Mouse (Mus musculus) embryo, embryonic 10 days (tissue): ENCODE measurements around the gene Acr.
A peak's percentile ranks its signal among the peaks of the same experiment; 100 is the strongest.

ENCODE experiments used
- DNase-seq: peaks from one replicate; pipeline ENCODE4 v3.0.0-alpha.2; 2015; ENCODE audit warnings: low spot score

The Acr gene

GRCm38 (mm10) chr15:89547824-89548601, 20.1 kb upstream of the Acr start:
- DNase-seq = peak; percentile 85

DNA sequence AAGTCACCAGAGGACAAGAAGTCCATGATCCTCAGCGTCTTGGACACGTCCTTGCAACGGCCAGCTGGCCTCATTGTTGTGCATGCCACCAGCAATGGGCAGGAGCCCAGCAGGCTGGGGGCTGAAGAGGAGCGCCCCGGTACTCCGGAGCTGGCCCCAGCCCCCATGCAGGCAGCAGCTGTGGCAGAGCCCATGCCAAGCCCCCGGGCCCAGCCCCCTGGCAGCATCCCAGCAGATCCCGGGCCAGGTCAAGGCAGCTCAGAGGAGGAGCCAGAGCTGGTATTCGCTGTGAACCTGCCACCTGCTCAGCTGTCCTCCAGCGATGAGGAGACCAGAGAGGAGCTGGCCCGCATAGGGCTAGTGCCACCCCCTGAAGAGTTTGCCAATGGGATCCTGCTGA, 19.3 kb upstream of the Acr start:
- peak; percentile 22 for DNase-seq

GRCm38 (mm10) chr15:89550506-89550905, 17.6 kb upstream of the Acr start:
- DNase-seq = no peak

DNA sequence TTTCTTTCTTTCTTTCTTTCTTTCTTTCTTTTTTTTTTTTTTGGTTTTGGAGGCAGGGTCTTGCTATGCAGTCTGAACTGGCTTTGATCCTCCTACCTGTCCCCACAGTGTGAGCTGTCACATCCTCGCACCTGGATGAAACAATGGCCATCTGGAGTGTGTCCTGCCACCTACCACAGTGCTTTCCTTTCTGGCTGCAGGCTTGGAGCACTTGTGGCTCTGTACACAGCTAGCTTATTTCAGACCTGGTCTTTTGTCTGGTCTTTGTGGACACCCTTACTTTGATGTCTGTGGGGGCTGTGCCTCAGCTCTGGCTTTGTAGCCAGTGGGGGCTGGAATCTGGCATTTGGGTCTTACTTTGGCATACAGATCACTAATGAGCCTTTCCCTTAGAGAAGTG, 16.4 kb upstream of the Acr start:
- no peak for DNase-seq

- DNase-seq = no peak
Measured at GRCm38 (mm10) chr15:89555591-89555990, 12.5 kb upstream of the Acr start.

DNA sequence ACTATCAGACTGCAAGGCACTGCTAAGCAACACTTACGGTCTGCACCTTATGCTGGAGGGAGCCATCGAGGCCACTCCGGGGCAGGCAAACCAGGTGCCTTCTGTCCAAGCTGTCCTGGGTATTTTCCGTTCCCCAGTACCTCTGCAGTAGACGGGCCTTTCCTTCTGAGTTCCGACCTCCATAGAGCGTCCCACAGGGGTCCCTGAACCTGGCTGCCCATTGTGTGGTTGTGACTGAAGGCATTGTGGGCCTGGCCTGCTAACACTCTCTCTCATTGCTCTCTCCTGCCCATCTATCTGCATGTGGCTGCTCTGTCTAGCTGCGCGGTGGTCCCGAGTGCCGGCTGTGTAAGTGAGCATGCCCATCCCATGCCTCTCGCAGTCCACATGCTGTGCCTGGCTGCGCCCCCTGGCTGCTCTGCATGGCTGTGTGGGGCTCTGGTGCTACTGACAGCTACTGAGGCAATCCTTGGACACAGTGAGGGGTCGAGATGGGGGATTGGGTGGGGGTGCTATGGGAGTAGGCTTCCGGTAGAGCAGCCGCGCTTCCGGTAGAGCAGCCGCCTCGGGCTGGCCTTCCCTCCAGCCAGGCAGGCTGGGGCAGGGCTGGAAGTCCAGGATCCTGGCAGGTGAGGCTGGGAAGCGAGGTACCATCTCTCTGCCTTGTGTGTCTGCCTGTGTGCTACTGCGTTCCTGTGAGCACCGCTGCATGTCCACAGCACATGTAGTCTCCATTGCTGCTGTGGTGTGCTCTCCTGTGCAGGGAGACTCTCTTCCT, 11.5 kb upstream of the Acr start:
- peak; percentile 73 for DNase-seq

- DNase-seq = no peak
Measured at GRCm38 (mm10) chr15:89557179-89557995, 10.7 kb upstream of the Acr start.

- DNase-seq = peak; percentile 40
Measured at GRCm38 (mm10) chr15:89557996-89558390, 10.1 kb upstream of the Acr start.

DNA sequence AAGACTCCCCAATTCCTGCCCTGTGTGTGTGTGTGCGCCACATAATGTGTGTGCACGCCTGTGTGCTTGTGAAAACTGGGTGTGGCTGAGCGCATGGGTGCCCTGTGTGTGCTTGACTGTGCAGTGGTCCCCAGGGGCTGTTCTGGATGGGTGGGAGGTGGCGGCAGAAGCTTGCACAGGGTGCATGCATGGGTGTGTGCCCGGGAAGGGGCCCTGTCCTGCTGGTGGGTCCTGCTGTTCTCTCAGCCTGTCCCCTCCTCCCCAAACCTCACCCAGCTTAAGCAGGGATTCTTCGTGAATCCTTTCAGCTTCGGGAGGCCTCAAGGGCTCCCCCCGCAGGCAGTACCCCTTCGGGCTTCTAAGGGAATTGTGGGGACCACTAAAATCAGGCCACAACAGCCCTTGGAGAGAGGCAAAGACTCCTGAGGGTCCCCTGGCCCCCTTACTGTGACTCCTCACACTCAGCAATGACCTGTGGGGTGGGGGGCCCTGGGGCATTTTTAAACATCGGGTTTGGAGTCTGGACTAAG, 8.9 kb upstream of the Acr start:
- DNase-seq = no peak

- no peak for DNase-seq
Measured at GRCm38 (mm10) chr15:89572147-89572546, 4.0 kb downstream of the Acr start.

DNA sequence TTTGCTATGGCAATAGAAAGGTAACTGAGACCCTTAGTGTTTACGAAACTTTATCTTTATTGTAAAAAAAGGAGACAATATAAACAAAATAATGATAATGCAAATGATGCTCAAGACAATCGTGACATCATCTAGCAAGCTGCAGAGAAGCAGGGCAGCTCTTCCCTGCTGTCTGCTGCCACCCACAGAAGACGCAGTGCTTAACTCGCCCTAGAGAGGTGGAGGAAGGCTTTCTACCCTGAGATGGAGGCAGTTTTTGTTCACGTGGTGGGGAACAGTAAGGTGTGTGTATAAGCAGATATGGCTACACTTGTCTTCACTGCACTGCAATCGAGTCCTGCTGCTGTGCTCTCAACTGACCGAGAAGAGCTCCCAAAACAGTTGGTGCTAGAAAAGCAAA, 14.4 kb downstream of the Acr start:
- no peak for DNase-seq

DNA sequence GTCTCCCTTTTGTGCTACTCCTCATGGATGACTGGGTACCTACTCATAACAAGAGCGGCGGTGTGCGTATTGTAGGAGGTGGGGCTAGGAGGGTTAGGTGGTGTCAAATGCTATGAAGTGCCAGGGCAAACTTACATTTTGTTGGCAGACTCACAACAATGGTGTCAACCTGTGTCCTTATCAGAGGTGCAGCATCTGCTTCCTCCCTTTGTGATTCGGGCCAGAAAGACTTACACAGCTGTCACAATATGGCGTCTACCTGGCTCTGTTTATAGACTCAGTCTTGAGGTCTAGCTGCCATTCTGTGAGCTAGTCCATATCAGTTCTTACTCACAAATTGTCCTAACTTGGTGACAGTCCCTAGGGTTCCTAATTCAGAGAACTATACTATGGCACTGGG, 17.0 kb downstream of the Acr start:
- no peak for DNase-seq

- DNase-seq = no peak
Measured at GRCm38 (mm10) chr15:89585631-89586030, 17.5 kb downstream of the Acr start.

DNA sequence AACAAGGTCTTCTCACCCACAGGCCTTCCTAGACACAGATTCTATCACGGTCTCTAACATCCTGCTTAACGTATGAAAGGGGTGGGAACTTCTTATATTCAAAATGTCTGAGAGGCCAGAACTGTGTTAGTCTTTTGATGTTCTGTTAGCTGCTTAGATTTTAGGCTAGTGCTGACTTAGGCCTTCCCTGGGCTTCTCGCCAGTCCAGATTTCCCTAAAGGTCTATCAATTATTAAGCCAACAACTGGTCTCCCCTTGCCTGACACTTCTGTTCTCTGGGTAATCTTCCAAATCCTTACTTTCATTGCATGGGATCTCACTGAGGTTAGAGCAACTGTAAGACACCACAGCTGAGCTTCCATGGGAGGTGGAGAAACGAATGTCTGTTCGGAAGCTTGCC, 21.0 kb downstream of the Acr start:
- no peak for DNase-seq

GRCm38 (mm10) chr15:89591317-89591716, 23.2 kb downstream of the Acr start:
- peak; percentile 27 for DNase-seq

- DNase-seq = peak; percentile 96
Measured at GRCm38 (mm10) chr15:89591723-89592455, 23.8 kb downstream of the Acr start, which contains the start of gene Rabl2. TSS of gene Rabl2 (minus strand) at chr15:89591923.

GRCm38 (mm10) chr15:89592548-89592947, 24.4 kb downstream of the Acr start:
- DNase-seq = no peak

- DNase-seq = no peak
Measured at GRCm38 (mm10) chr15:89605822-89606570, 37.9 kb downstream of the Acr start.

- DNase-seq = no peak
Measured at GRCm38 (mm10) chr15:89607480-89607879, 39.4 kb downstream of the Acr start.

- no peak for DNase-seq
Measured at GRCm38 (mm10) chr15:89607888-89608287, 39.8 kb downstream of the Acr start.
